Mouse (Mus musculus): Measurements from ENCODE around the gene Slc39a1. TPM values are rescaled to one million over a fixed set of nuclear protein-coding genes. Genes with fewer than 3 reads are reported as not detected.

The Slc39a1 gene
- polyA plus RNA-seq, 1 experiment from 2014 or later = 34.1 TPM

DNA sequence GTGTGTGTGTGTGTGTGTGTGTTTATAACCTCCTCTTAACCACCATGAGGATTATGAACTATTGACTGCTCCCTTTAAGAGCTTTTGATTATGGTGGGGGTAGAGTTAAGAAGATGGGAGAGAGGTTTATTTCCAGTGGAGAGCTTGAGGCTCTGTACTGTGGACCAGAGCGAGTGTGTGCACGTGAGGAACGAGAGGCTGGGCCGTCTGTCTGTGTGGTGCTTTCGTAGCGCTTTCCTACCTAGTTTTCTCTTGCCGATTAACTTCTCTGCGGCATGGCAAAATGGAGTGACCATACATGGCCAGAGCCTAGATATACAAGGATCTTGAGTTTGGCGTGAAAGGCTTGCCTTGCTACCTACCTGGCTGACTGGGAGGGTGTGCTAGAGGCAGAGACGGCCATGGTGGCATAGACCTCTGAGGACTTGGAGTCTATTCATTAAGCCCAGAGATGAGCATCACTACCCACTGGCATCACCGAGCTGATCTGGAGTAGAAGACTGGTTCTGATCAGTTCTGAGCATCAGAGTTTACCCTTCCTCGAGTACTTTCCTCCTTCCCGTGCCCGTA is 7.9 kb downstream of the Slc39a1 start:
- ATAC-seq (ENCODE audit: low read depth) = no peak
- H3K36me3 ChIP-seq = peaks cover 46% of the 10 kb centered on the region

DNA sequence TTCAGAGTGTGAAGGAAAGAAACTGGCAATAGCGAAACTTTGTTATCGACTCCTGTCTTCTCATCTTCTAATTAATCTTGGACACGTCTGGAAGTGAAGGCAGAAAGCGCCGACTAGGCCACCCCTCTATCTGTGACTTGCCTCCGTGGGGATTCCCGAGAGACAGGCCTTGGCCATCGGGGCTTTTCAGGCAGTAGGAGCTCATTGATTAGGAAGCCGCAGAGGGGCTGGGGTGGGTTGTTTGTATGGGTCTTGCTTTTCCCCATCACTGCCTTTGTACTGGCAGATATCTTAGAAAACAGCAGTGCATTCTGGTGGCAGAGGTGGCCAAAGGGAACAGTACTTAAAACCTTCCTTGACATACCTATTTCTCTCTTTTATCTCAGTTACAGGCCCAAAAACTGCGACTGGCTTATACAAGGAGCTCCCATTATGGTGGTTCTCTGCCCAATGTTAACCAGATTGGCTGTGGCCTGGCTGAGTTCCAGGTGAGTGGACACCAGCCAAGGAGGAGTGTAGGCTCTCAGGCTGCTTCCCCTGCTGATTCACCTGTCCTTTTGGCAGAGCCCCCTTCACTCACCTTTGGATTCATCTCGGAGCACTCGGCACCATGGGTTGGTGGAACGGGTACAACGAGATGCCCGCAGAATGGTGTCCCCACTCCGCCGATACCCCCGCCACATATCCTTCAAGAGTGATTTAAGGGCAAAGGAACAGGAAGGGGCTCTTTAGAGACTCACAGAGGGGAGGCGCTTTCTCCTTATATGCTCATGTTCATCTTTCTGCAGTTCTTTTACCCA is 9.0 kb downstream of the Slc39a1 start:
- no peak overlapping the region for H3K9ac ChIP-seq
- no peak overlapping the region for H3K27ac ChIP-seq
- H3K27me3 ChIP-seq = no peaks in the 10 kb centered on the region
- H3K4me3 ChIP-seq (replicated peaks) = no peak overlapping the region
- H3K9me3 ChIP-seq (replicated peaks) = no peaks in the 10 kb centered on the region
- DNase-seq = no peak
- 83% methylated on average over 19 of the region's 19 CpGs for WGBS (ENCODE audit: insufficient replicate concordance)
- H3K4me2 ChIP-seq = no peak overlapping the region
- H3K4me1 ChIP-seq (replicated peaks) = peaks cover 33% of the 10 kb centered on the region
- no peak for ATAC-seq (ENCODE audit: low read depth)
- H3K36me3 ChIP-seq = peaks cover 48% of the 10 kb centered on the region

More for the DNA sequence above, 7.9 kb downstream of the Slc39a1 start:
- 87% methylated on average over 14 of the region's 14 CpGs for WGBS (ENCODE audit: insufficient replicate concordance)
- peaks cover 36% of the 10 kb centered on the region for H3K4me1 ChIP-seq (replicated peaks)
- DNase-seq = no peak
- no peak overlapping the region for H3K27ac ChIP-seq
- no peak overlapping the region; the same call in 1 of the 2 replicates for H3K4me3 ChIP-seq (replicated peaks)
- H3K27me3 ChIP-seq = no peaks in the 10 kb centered on the region
- no peak overlapping the region for H3K9ac ChIP-seq
- H3K9me3 ChIP-seq (replicated peaks) = no peaks in the 10 kb centered on the region
- H3K4me2 ChIP-seq = no peak overlapping the region

DNA sequence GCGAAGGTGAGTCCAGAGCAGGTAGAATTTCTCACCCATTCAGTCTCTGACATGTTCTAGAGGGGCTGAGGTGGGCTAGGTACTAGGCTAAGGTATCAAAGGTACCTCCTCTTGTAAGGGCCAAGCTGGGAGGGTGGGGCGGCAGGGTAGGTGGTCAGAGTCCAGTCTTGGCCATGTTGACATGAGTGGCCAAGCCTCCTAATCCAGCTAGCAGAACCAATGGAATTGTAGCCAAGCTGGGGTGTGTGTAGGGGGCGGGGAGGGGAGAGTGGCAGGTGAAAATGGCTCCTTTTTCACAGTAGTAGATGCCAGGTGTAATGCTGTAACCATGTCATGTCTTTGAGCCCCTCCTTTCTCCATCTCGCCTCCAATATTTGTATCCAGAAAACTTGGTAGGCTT is 10.5 kb downstream of the Slc39a1 start:
- peaks cover 33% of the 10 kb centered on the region for H3K4me1 ChIP-seq (replicated peaks)
- H3K9ac ChIP-seq = no peak overlapping the region
- DNase-seq = no peak
- H3K36me3 ChIP-seq = peaks cover 64% of the 10 kb centered on the region
- H3K4me2 ChIP-seq = no peak overlapping the region
- 69% methylated on average over 4 of the region's 4 CpGs for WGBS (ENCODE audit: insufficient replicate concordance)
- no peak overlapping the region for H3K4me3 ChIP-seq (replicated peaks)
- no peak for ATAC-seq (ENCODE audit: low read depth)
- no peaks in the 10 kb centered on the region for H3K9me3 ChIP-seq (replicated peaks)
- H3K27me3 ChIP-seq = no peaks in the 10 kb centered on the region
- H3K27ac ChIP-seq = no peak overlapping the region

DNA sequence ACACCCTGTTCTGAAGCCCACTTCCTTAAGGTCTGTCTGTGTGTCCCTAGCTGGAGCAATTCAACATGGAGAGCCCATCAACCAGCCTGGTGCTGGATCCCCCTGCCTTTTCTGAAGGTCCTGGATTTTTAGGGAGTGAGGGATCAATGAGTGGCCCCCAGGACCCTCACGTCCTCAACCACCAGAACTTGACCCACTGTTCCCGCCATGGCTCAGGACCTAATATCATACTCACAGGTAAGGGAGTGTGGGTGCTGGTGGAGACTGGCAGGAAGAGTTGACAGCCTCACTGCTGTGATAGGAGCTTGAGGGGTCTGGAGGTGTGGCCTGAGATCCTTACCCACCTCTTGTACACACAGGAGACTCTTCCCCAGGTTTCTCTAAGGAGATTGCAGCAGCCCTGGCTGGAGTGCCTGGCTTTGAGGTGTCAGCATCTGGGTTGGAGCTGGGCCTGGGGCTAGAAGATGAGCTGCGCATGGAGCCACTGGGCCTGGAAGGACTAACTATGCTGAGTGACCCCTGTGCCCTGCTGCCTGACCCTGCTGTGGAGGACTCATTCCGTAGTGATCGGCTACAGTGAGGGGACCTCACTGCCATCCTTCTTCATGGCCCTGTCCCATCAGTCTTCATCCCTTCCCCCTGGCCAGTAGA is 15.3 kb downstream of the Slc39a1 start:
- H3K9ac ChIP-seq = no peak overlapping the region

DNA sequence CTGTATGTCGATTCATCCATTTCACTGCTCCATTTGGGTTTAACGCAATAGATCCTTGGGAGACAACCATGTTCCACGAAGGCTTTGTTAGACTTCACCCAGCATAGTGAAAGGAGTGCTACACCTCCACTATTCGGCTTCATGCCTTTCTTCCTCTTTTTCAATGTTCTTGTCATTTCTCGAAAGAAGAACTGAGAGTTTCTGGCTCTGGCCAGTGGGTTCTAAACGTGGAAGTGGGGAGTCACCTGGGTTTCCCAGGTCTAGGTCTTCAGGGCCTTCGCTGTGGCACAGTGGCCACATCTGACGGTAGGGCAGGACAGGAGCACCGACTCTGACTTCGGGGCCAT is 16.7 kb downstream of the Slc39a1 start:
- Histone ChIP-seq H3K4me2 (peak overlapping the region; percentile 95), H3K27ac (peak overlapping the region; percentile 93), H3K27me3 (no peaks in the 10 kb centered on the region), H3K9ac (peak overlapping the region; percentile 91), H3K9me3 (replicated peaks) (no peaks in the 10 kb centered on the region), H3K4me3 (replicated peaks) (peak overlapping the region; percentile 82), H3K4me1 (replicated peaks) (peaks cover 47% of the 10 kb centered on the region), H3K36me3 (peaks cover 47% of the 10 kb centered on the region)
- WGBS (ENCODE audit: insufficient replicate concordance) = 21% methylated on average over 10 of the region's 10 CpGs
- DNase-seq (no peak), ATAC-seq (ENCODE audit: low read depth) (no peak)

More for the DNA sequence above, 15.3 kb downstream of the Slc39a1 start:
- H3K9me3 ChIP-seq (replicated peaks) = no peaks in the 10 kb centered on the region
- DNase-seq (no peak), ATAC-seq (ENCODE audit: low read depth) (no peak)
- no peaks in the 10 kb centered on the region for H3K27me3 ChIP-seq
- H3K4me3 ChIP-seq (replicated peaks) = no peak overlapping the region
- H3K4me2 ChIP-seq = no peak overlapping the region
- H3K36me3 ChIP-seq = peaks cover 57% of the 10 kb centered on the region
- 80% methylated on average over 5 of the region's 5 CpGs for WGBS (ENCODE audit: insufficient replicate concordance)
- H3K27ac ChIP-seq = no peak overlapping the region
- H3K4me1 ChIP-seq (replicated peaks) = peaks cover 44% of the 10 kb centered on the region

DNA sequence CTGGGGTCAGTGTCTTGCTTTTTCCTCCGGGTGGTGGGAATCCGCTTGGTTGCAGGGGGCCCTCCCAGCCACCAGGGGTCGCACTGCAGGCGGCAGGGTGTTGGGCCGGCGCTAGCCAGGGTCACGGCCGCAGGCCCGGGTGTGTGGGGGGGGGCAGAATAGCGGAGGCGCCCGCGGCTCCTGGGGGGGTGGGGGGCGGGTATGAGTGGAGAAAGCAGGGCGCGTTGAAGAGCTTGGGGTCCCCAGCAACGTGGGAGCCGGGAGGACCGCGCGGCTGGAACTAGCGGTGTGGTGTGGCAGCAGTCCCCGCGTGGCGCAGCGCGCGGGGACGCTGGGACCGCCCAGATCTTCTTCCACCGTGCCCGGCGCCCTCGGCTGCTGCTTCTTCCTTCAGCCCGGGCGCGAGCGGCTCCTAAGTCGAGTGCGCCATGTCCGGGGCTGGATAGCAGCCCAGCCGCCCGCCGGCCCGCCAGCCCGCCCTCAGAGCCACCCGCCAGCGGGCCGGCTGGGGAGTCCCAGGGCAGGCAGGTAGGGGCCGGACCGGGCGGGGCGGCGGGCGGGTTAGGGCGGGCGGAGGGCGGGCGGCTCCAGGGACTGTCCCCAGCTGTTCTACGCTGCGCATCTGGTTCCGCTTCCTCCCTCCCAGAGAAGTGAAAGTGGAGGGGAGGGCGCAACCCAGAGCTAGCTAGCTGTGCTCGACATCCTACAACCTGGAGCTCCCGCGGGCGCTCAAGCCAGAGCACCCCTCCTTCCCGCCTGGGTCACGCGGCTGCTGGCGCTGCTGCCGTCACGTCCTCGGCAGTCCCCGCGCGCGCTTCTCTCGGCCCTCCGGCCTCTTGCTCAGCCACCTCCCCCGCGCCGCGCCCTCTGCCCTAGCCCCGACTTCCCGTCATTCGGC is 17.3 kb downstream of the Slc39a1 start, which contains the start of gene Dennd4b:
Gene Dennd4b (plus strand): TSS at position 152 of the 898 bp plus-strand sequence.
- H3K4me2 ChIP-seq = peak within 1 kb of the TSS; percentile 95
- WGBS (ENCODE audit: insufficient replicate concordance) = under 1% methylated on average over 87 of the region's 87 CpGs
- H3K9ac ChIP-seq = peak within 1 kb of the TSS; percentile 91
- peak within 1 kb of the TSS; percentile 82 for H3K4me3 ChIP-seq (replicated peaks)
- ATAC-seq (ENCODE audit: low read depth) (peak; percentile 92), DNase-seq (peak; percentile 84)
- peaks cover 46% of the 10 kb centered on the region for H3K36me3 ChIP-seq
- no peaks in the 10 kb centered on the region for H3K27me3 ChIP-seq
- no peaks in the 10 kb centered on the region for H3K9me3 ChIP-seq (replicated peaks)
- peaks cover 47% of the 10 kb centered on the region for H3K4me1 ChIP-seq (replicated peaks)
- peak within 1 kb of the TSS; percentile 93 for H3K27ac ChIP-seq

DNA sequence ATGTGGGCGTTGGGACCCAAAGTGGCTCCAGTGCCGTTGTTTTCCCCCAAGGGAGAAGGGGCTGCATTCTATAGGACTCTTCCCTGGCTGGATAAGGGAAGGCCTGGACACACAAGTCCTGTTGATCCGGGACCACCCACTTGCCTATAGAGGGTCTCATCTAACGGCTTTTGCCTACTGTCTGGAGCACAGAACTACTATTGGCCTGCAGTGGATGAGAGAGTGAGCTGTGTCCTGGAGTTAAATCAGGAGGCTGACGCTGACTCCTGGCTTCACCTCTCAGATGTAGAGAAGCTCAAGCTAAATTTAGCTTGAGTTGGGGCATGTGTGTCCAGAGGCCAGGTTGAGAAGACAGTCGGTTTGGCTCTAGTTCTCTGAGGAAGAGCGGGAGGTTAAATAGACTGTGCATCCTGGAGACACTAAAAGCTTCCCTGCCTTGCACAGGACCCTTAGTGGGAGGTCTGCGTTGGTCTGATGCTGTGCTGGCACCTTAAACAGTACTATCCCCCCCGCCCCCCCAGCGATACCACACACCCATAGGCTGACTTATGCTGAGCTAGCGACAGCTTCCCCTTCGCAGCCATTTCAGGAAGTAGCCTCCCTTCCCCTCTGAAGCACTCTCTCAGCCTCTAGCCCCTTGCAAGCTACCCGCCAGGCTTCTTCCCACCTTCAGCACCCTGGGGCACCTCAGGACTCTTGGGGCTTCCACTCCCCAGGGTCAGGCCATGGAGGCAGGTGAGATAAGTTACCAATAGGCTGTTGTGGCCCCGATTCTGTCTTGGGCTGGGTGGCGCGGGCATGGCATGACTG is 18.2 kb downstream of the Slc39a1 start:
- Histone ChIP-seq H3K9ac (peak overlapping the region; percentile 91), H3K4me3 (replicated peaks) (peak overlapping the region; percentile 82), H3K9me3 (replicated peaks) (no peaks in the 10 kb centered on the region), H3K4me2 (peak overlapping the region; percentile 95), H3K27ac (peak overlapping the region; percentile 93), H3K4me1 (replicated peaks) (peaks cover 47% of the 10 kb centered on the region), H3K27me3 (no peaks in the 10 kb centered on the region), H3K36me3 (peaks cover 44% of the 10 kb centered on the region)
- DNase-seq (peak; percentile 23), ATAC-seq (ENCODE audit: low read depth) (peak; percentile 5; the same call in 1 of the 2 replicates)
- 7% methylated on average over 16 of the region's 16 CpGs for WGBS (ENCODE audit: insufficient replicate concordance)

DNA sequence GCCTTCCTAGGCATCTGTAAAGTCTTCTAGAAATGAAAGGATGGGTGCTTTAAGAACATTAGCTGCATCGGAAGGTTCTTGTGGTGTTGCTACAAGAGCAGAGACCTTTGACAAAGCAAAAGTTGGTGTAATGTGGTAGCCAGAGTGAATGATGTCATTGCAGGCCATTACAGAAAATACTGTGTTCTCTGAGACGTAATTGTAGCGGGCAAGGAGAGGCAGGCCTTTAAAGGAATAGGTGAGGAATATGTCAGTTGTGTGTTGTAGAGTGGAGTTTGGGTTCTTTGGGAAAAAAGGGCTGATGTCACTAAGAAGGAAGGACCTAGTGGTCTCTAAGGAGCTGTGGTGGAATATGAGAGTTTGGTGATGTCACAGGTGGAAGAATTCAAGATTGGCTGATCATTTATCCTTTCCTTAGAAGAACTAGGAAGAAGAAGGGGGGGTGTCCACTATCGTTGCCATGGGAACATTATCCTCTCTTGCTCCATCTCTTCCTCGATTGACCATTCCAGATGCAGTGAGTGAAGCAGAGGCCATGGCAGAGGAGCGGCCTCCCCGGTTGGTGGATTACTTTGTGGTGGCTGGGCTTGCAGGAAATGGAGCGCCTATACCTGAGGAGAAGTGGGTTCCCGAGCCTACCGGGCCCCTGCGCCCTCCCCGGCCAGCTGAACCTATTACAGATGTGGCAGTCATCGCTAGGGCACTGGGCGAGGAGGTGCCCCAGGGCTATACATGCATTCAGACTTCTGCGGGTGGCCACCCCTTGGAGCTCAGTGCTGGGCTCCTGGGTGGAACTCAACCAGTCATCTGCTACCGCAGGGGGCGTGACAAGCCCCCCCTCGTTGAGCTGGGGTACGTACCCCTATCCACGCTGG is 19.2 kb downstream of the Slc39a1 start:
- WGBS (ENCODE audit: insufficient replicate concordance) = 81% methylated on average over 20 of the region's 20 CpGs
- H3K4me2 ChIP-seq = peak overlapping the region; percentile 95
- H3K9ac ChIP-seq = peak overlapping the region; percentile 91
- H3K27me3 ChIP-seq = no peaks in the 10 kb centered on the region
- peaks cover 34% of the 10 kb centered on the region for H3K36me3 ChIP-seq
- H3K27ac ChIP-seq = peak overlapping the region; percentile 93
- H3K4me3 ChIP-seq (replicated peaks) = peak overlapping the region; percentile 82
- no peaks in the 10 kb centered on the region for H3K9me3 ChIP-seq (replicated peaks)
- DNase-seq (no peak), ATAC-seq (ENCODE audit: low read depth) (no peak)
- peaks cover 47% of the 10 kb centered on the region for H3K4me1 ChIP-seq (replicated peaks)

DNA sequence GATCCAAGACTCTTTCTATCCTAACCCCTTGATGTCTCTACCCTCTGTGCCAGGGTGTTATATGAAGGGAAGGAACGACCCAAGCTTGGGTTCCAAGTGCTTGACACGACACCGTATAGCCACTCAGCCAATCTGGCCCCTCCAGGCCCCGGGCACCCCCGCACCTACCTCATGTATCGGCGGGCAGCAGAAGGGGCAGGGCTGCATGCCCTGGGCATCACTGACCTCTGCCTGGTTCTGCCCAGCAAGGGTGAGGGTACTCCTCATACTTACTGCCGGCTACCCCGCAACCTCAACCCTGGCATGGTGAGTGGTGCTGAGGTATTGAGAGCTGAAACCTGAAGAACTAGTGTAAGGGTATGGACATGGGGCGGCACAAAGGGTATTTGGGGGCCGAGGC is 20.2 kb downstream of the Slc39a1 start:
- 90% methylated on average over 11 of the region's 11 CpGs for WGBS (ENCODE audit: insufficient replicate concordance)
- DNase-seq = no peak

More for the DNA sequence above, 20.2 kb downstream of the Slc39a1 start:
- no peak for ATAC-seq (ENCODE audit: low read depth)
- H3K27me3 ChIP-seq = no peaks in the 10 kb centered on the region
- H3K4me3 ChIP-seq (replicated peaks) = no peak overlapping the region
- H3K9me3 ChIP-seq (replicated peaks) = no peaks in the 10 kb centered on the region
- H3K4me2 ChIP-seq = 0 out of 2 replicates have a peak overlapping the region, but pooled peaks have one; percentile 8
- peaks cover 47% of the 10 kb centered on the region for H3K4me1 ChIP-seq (replicated peaks)
- H3K9ac ChIP-seq = no peak overlapping the region
- peaks cover 32% of the 10 kb centered on the region for H3K36me3 ChIP-seq
- no peak overlapping the region for H3K27ac ChIP-seq

Data from liver, embryonic 13.5 days (tissue).